ENCODE assay signal across 9 mouse cellular contexts in the genomic region with DNA sequence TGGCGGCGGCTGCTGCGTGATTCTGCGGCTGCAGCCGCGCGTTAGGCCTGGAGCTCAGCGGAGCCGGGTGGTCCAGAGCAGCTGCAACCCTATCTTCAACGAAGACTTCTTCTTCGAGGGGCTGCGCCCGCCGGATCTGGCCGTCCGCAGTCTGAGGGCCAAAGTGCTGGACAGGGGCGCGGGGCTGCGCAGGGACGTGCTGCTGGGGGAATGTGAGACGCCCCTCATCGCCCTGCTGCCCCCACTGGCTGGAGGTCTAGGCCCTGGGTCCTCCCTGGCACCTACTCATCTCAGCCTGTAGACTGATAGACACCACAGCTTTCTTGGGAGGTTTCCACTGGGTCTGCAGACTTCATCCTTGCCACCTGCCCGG. TPM values are rescaled to one million over a fixed set of nuclear protein-coding genes. Genes with fewer than 3 reads are reported as not detected.
A peak's percentile ranks its signal among the peaks of the same experiment; 100 is the strongest.
DNase-seq lines count a peak whose midpoint lies in the region; ATAC-seq lines count a peak whose summit lies in the region.
"Had no signal": no experiment of that assay in that cellular context is flagged by ENCODE, and none has a peak within 500 bp of the region (broad histone marks: within the 10 kb centered on the region; RNA-seq: fewer than 3 reads in every experiment).

No protein-coding gene starts in this region.

- H3K4me2 ChIP-seq in heart, embryonic 12.5 days = peak overlapping the region; percentile 95
- peak overlapping the region; percentile 97 for H3K4me2 ChIP-seq in heart, embryonic 15.5 days
- H3K4me2 ChIP-seq in liver, embryonic 16.5 days (ENCODE audit: low read depth, low read length) = peak overlapping the region; percentile 66

- H3K4me3 ChIP-seq in heart, embryonic 12.5 days = peak overlapping the region; percentile 58
- peak overlapping the region; percentile 58 for H3K4me3 ChIP-seq in heart, embryonic 15.5 days
- peak overlapping the region; percentile 42 for H3K4me3 ChIP-seq in liver, embryonic 16.5 days (ENCODE audit: low read depth, low read length)

- peaks cover 7% of the 10 kb centered on the region; the same call in 1 of the 2 replicates for H3K4me1 ChIP-seq in heart, embryonic 12.5 days (replicated peaks)
- peaks cover 11% of the 10 kb centered on the region for H3K4me1 ChIP-seq in heart, embryonic 15.5 days (replicated peaks)
- H3K4me1 ChIP-seq in liver, embryonic 16.5 days (ENCODE audit: control insufficient read depth, low read depth, low read length) = no peaks in the 10 kb centered on the region

- intact Hi-C loops in heart, postnatal 14 days (cut with DNase I) = no loop called here

- no peaks in the 10 kb centered on the region for H3K9me3 ChIP-seq in heart, embryonic 12.5 days (replicated peaks)
- no peaks in the 10 kb centered on the region for H3K9me3 ChIP-seq in heart, embryonic 15.5 days (replicated peaks)
- H3K9me3 ChIP-seq in liver, embryonic 16.5 days (replicated peaks; ENCODE audit: control insufficient read depth, low read length) = no peaks in the 10 kb centered on the region

- H3K27me3 ChIP-seq in heart, embryonic 12.5 days (replicated peaks) = peaks cover 62% of the 10 kb centered on the region
- peaks cover 44% of the 10 kb centered on the region for H3K27me3 ChIP-seq in heart, embryonic 15.5 days
- peaks cover 34% of the 10 kb centered on the region for H3K27me3 ChIP-seq in liver, embryonic 16.5 days (ENCODE audit: control insufficient read depth, insufficient read depth, low read depth, low read length)

- H3K9ac ChIP-seq in heart, embryonic 12.5 days = peak overlapping the region; percentile 76
- H3K9ac ChIP-seq in heart, embryonic 15.5 days = peak overlapping the region; percentile 57
- H3K9ac ChIP-seq in liver, embryonic 16.5 days (ENCODE audit: low read depth, low read length) = peak overlapping the region; percentile 33; the same call in 1 of the 2 replicates

- WGBS in heart, embryonic 12.5 days = 3% methylated on average over 23 of the region's 23 CpGs
- 5% methylated on average over 23 of the region's 23 CpGs for WGBS in heart, embryonic 15.5 days
- WGBS in liver, embryonic 16.5 days (ENCODE audit: insufficient replicate concordance) = 5% methylated on average over 23 of the region's 23 CpGs

- no peak overlapping the region for H3K27ac ChIP-seq in heart, embryonic 12.5 days (ENCODE audit: poor library complexity, severe bottlenecking)
- no peak overlapping the region for H3K27ac ChIP-seq in heart, embryonic 15.5 days
- H3K27ac ChIP-seq in liver, embryonic 16.5 days (ENCODE audit: low read length) = no peak overlapping the region

- ATAC-seq in heart, embryonic 12.5 days (ENCODE audit: insufficient number of reproducible peaks, low FRiP score) = no peak
- 0 out of 2 replicates have a peak, but pooled peaks have one; percentile 4 for ATAC-seq in heart, embryonic 15.5 days (replicated peaks; ENCODE audit: insufficient number of reproducible peaks, insufficient read depth, low FRiP score, low read depth)
- no peak for ATAC-seq in liver, embryonic 16.5 days (ENCODE audit: low read depth)

- no peaks in the 10 kb centered on the region for H3K36me3 ChIP-seq in heart, embryonic 12.5 days
- no peaks in the 10 kb centered on the region for H3K36me3 ChIP-seq in heart, embryonic 15.5 days
- H3K36me3 ChIP-seq in liver, embryonic 16.5 days (ENCODE audit: control insufficient read depth, insufficient read depth) = no peaks in the 10 kb centered on the region
- H3K36me3 ChIP-seq: G1E had no signal

- DNase-seq in heart, postnatal 14 days = no peak
- DNase-seq in ZHBTc4 (ENCODE audit: low read depth, low spot score) = peak; percentile 40
- DNase-seq in Muller cell, postnatal 12 days (ENCODE audit: inconsistent ontology term) = no peak
- DNase-seq in adrenal gland, adult 8-10 months = no peak
- DNase-seq in lung, adult 18-20 months = no peak

RNA-seq across cellular contexts. Expression of a gene that starts 1.9 kb away (rescaled TPM):
- 0.66 and 0.90 TPM in 2 replicates for polyA plus RNA-seq in heart, embryonic 12.5 days (2016; fragmentation: Nextera tagmentation; extraction: Ambion mirVana)
- under 1 TPM in 1 of 2 experiments, not detected in 1; 0.29 TPM for total RNA-seq in heart, postnatal 14 days (2021)
- polyA plus RNA-seq in heart, embryonic 15.5 days (2015; fragmentation: Nextera tagmentation; extraction: Ambion mirVana) = 0.19 and 0.70 TPM in 2 replicates
- polyA plus RNA-seq in liver, embryonic 16.5 days (2015; fragmentation: Nextera tagmentation; extraction: Ambion mirVana) = not detected in 2 replicates
- total RNA-seq in adrenal gland, adult 8-10 months (2022) = under 1 TPM; 0.35 to 0.71 (median 0.51) TPM
- polyA plus RNA-seq: G1E had no signal

RNA-seq across cellular contexts. Expression of a gene that starts 8.5 kb away (rescaled TPM):
- 0.92 and 1.5 TPM in 2 replicates for polyA plus RNA-seq in heart, embryonic 12.5 days (2016; fragmentation: Nextera tagmentation; extraction: Ambion mirVana)
- 10 to 100 TPM; 29.6 to 33.1 TPM for total RNA-seq in heart, postnatal 14 days (2021)
- 7.5 and 7.8 TPM in 2 replicates for polyA plus RNA-seq in heart, embryonic 15.5 days (2015; fragmentation: Nextera tagmentation; extraction: Ambion mirVana)
- 2.2 and 2.3 TPM in 2 replicates for polyA plus RNA-seq in liver, embryonic 16.5 days (2015; fragmentation: Nextera tagmentation; extraction: Ambion mirVana)
- 10 to 100 TPM; 14.6 to 27.6 (median 23.6) TPM for total RNA-seq in adrenal gland, adult 8-10 months (2022)
- total RNA-seq: G1E had no signal
- polyA plus RNA-seq: G1E had no signal

RNA-seq across cellular contexts. Expression of a gene that starts 22.2 kb away (rescaled TPM):
- polyA plus RNA-seq in heart, embryonic 12.5 days (2016; fragmentation: Nextera tagmentation; extraction: Ambion mirVana) = not detected in 2 replicates
- total RNA-seq in heart, postnatal 14 days (2021) = not detected
- polyA plus RNA-seq in heart, embryonic 15.5 days (2015; fragmentation: Nextera tagmentation; extraction: Ambion mirVana) = 0.16 TPM in 1 of 2 replicates, not detected in the other
- polyA plus RNA-seq in liver, embryonic 16.5 days (2015; fragmentation: Nextera tagmentation; extraction: Ambion mirVana) = not detected in 2 replicates
- total RNA-seq in adrenal gland, adult 8-10 months (2022) = not detected
- polyA plus RNA-seq: G1E had no signal

RNA-seq across cellular contexts. Expression of a gene that starts 34.2 kb away (rescaled TPM):
- not detected in 2 replicates for polyA plus RNA-seq in heart, embryonic 12.5 days (2016; fragmentation: Nextera tagmentation; extraction: Ambion mirVana)
- under 1 TPM; 0.14 to 0.37 TPM for total RNA-seq in heart, postnatal 14 days (2021)
- 0.09 and 0.34 TPM in 2 replicates for polyA plus RNA-seq in heart, embryonic 15.5 days (2015; fragmentation: Nextera tagmentation; extraction: Ambion mirVana)
- polyA plus RNA-seq in liver, embryonic 16.5 days (2015; fragmentation: Nextera tagmentation; extraction: Ambion mirVana) = 0.06 TPM in 2 replicates
- 1 to 10 TPM in 1 of 4 experiments, under 1 TPM in 3; 0.31 to 1.3 (median 0.78) TPM for total RNA-seq in adrenal gland, adult 8-10 months (2022)
- polyA plus RNA-seq: G1E had no signal

RNA-seq across cellular contexts. Expression of a gene that starts 48.9 kb away (rescaled TPM):
- polyA plus RNA-seq in heart, embryonic 12.5 days (2016; fragmentation: Nextera tagmentation; extraction: Ambion mirVana) = 8.5 and 9.7 TPM in 2 replicates
- total RNA-seq in heart, postnatal 14 days (2021) = 1 to 10 TPM; 3.8 to 4.8 TPM
- polyA plus RNA-seq in heart, embryonic 15.5 days (2015; fragmentation: Nextera tagmentation; extraction: Ambion mirVana) = 8.3 and 10.0 TPM in 2 replicates
- 8.1 and 9.6 TPM in 2 replicates for polyA plus RNA-seq in liver, embryonic 16.5 days (2015; fragmentation: Nextera tagmentation; extraction: Ambion mirVana)
- 10 to 100 TPM in 3 of 4 experiments, 1 to 10 TPM in 1; 10.0 to 22.5 (median 15.9) TPM for total RNA-seq in adrenal gland, adult 8-10 months (2022)
- polyA plus RNA-seq: G1E had no signal
